Mouse (Mus musculus): Measurements from ENCODE around the gene Rmnd5b. TPM values are rescaled to one million over a fixed set of nuclear protein-coding genes. Genes with fewer than 3 reads are reported as not detected.

The Rmnd5b gene
- total and polyA plus RNA-seq, 3 experiments: 41.1 to 59.5 (median 46.7) TPM

DNA sequence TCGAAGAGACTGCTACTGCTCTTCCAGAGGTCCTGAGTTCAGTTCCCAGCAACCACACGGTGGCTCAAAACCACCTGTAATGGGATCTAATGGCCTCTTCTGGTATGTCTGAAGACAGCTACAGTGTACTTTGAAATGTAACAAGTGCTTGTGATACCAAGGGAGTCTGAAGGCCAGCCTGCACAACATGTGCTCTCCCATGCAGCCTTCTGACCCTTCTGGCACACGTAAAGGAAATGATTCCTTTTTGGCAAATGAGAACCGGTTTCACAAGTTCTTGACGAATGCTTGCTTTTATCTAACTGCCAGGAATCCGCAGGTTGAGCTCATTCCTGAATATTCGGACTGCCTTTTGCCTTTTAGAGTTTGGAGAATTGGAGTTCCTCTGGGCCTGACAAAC, 20.6 kb downstream of the Rmnd5b start:
- H3K9me3 ChIP-seq (replicated peaks; ENCODE audit: low read length): no peaks in the 10 kb centered on the region
- H3K27ac ChIP-seq (ENCODE audit: insufficient read depth, low read depth): no peak overlapping the region
- H3K36me3 ChIP-seq (replicated peaks in 1 of 2; ENCODE audit: control insufficient read depth in 1 of 2, insufficient read depth in 1 of 2, low read length in 1 of 2): no peaks in the 10 kb centered on the region
- peak overlapping the region; percentile 45 to 55 (median 49) for H3K4me3 ChIP-seq (replicated peaks in 1 of 3; ENCODE audit: low read depth in 2 of 3, low read length in 2 of 3, poor library complexity in 1 of 3)
- H3K27me3 ChIP-seq (replicated peaks): no peaks in the 10 kb centered on the region
- peaks cover 5% of the 10 kb centered on the region for H3K79me2 ChIP-seq (replicated peaks; ENCODE audit: control insufficient read depth, extremely low read depth, insufficient read depth, poor library complexity, severe bottlenecking)
- TF ChIP-seq ETS1 (conservative IDR thresholded peaks at IDR 0.05; ENCODE audit: low read depth, low read length): no peak
- no peak for TF ChIP-seq ZKSCAN1 (IDR thresholded peaks at IDR 0.05; ENCODE audit: borderline replicate concordance, low read depth, low read length)
- no peak for TF ChIP-seq RCOR1 (conservative IDR thresholded peaks at IDR 0.05; ENCODE audit: low read depth, low read length)
- TF ChIP-seq ZMIZ1 (IDR thresholded peaks at IDR 0.05; ENCODE audit: low read depth, low read length): no peak
- no peak for TF ChIP-seq NRF1 (IDR thresholded peaks at IDR 0.05; ENCODE audit: low read depth, low read length)
- no peak for TF ChIP-seq PAX5 (IDR thresholded peaks at IDR 0.05; ENCODE audit: low read length)
- peak; percentile 84 for TF ChIP-seq MYC (IDR thresholded peaks at IDR 0.05; ENCODE audit: low read depth, low read length)
- no peak for TF ChIP-seq POLR2A (IDR thresholded peaks at IDR 0.05; ENCODE audit: low read depth, low read length)
- no peak for TF ChIP-seq CHD2 (IDR thresholded peaks at IDR 0.05; ENCODE audit: low read length)
- TF ChIP-seq CHD1 (IDR thresholded peaks at IDR 0.05; ENCODE audit: low read depth, low read length): no peak
- no peak for TF ChIP-seq USF2 (conservative IDR thresholded peaks at IDR 0.05; ENCODE audit: low read depth, low read length)
- TF ChIP-seq MAZ (IDR thresholded peaks at IDR 0.05; ENCODE audit: low read depth, low read length): no peak
- no peak for TF ChIP-seq JUN (IDR thresholded peaks at IDR 0.05; ENCODE audit: insufficient read depth, low read depth, low read length)
- no peak for TF ChIP-seq MEF2A (IDR thresholded peaks at IDR 0.05; ENCODE audit: borderline replicate concordance, low read depth, low read length)
- no peak for TF ChIP-seq RAD21 (IDR thresholded peaks at IDR 0.05; ENCODE audit: low read depth, low read length)
- no peak for TF ChIP-seq ZNF384 (IDR thresholded peaks at IDR 0.05; ENCODE audit: low read depth, low read length)
- 0 out of 2 replicates have a peak, but pooled peaks have one; percentile 20 for TF ChIP-seq MXI1 (IDR thresholded peaks at IDR 0.05; ENCODE audit: low read depth, low read length)
- 0 out of 2 replicates have a peak, but pooled peaks have one; percentile 8 for TF ChIP-seq IRF4 (IDR thresholded peaks at IDR 0.05; ENCODE audit: low read depth, low read length)
- no peak for TF ChIP-seq ELF1 (IDR thresholded peaks at IDR 0.05; ENCODE audit: low read depth, low read length)
- TF ChIP-seq GABPA (IDR thresholded peaks at IDR 0.05; ENCODE audit: insufficient replicate concordance, low read depth, low read length): no peak
- no peak for TF ChIP-seq TBP (conservative IDR thresholded peaks at IDR 0.05; ENCODE audit: low read depth, low read length)
- TF ChIP-seq CTCF (conservative IDR thresholded peaks at IDR 0.05 in 1 of 2, IDR thresholded peaks at IDR 0.05 in 1 of 2; ENCODE audit: low read depth in 2 of 2, low read length in 2 of 2): no peak
- TF ChIP-seq TCF12 (IDR thresholded peaks at IDR 0.05; ENCODE audit: low read depth, low read length): no peak
- 0 out of 2 replicates have a peak, but pooled peaks have one; percentile 24 for TF ChIP-seq KAT2A (IDR thresholded peaks at IDR 0.05; ENCODE audit: insufficient replicate concordance, low read length)
- no peak for TF ChIP-seq MAFK (IDR thresholded peaks at IDR 0.05; ENCODE audit: insufficient replicate concordance, low read length)
- no peak for TF ChIP-seq HCFC1 (IDR thresholded peaks at IDR 0.05; ENCODE audit: low read depth, low read length)
- TF ChIP-seq EP300 (IDR thresholded peaks at IDR 0.05; ENCODE audit: low read length): no peak
- TF ChIP-seq ZC3H11A (IDR thresholded peaks at IDR 0.05; ENCODE audit: low read depth, low read length): no peak
- no peak for TF ChIP-seq E2F4 (IDR thresholded peaks at IDR 0.05; ENCODE audit: insufficient replicate concordance, low read depth, low read length)
- no peak for TF ChIP-seq SMC3 (IDR thresholded peaks at IDR 0.05; ENCODE audit: low read depth, low read length)
- peak; percentile 16 for TF ChIP-seq MAX (IDR thresholded peaks at IDR 0.05; ENCODE audit: low read length)
- H3K4me2 ChIP-seq (ENCODE audit: insufficient read depth, low read depth, poor library complexity, severe bottlenecking): peak overlapping the region; percentile 48
- DNase-seq (ENCODE audit: extremely low read depth): no peak
- in situ Hi-C loops (cut with MboI; ENCODE audit: low pct_ligation_motif_present, low pct_unique_long_range_greater_than_20kb, low sequenced_read_pairs) (loop anchor here (10.0 kb wide), 1 partner anchor 70 kb away; the partner anchor contains the start of gene 0610009B22Rik), dilution Hi-C loops (cut with MboI; ENCODE audit: extremely low pct_ligation_motif_present, extremely low pct_unique_long_range_greater_than_20kb, low sequenced_read_pairs) (no loop called here)
- H3K9ac ChIP-seq (ENCODE audit: insufficient read depth, low read depth): peak overlapping the region; percentile 89
- H3K4me1 ChIP-seq (ENCODE audit: control insufficient read depth in 1 of 2, insufficient read depth in 2 of 2): peaks cover 8 to 24% of the 10 kb centered on the region in 2 experiments

All from CH12.LX (cell line).